Mouse (Mus musculus): ENCODE measurements around the gene H60b. TPM values are rescaled to one million over a fixed set of nuclear protein-coding genes. Genes with fewer than 3 reads are reported as not detected.
A peak's percentile ranks its signal among the peaks of the same experiment; 100 is the strongest.
"Not testable (repeated sequence)": the region's sequence is repeated elsewhere in the genome, so short reads cannot be mapped to it uniquely, and the experiment has no call there.

Gene H60b
- total RNA-seq, 1 experiment = 1.3 TPM

DNA sequence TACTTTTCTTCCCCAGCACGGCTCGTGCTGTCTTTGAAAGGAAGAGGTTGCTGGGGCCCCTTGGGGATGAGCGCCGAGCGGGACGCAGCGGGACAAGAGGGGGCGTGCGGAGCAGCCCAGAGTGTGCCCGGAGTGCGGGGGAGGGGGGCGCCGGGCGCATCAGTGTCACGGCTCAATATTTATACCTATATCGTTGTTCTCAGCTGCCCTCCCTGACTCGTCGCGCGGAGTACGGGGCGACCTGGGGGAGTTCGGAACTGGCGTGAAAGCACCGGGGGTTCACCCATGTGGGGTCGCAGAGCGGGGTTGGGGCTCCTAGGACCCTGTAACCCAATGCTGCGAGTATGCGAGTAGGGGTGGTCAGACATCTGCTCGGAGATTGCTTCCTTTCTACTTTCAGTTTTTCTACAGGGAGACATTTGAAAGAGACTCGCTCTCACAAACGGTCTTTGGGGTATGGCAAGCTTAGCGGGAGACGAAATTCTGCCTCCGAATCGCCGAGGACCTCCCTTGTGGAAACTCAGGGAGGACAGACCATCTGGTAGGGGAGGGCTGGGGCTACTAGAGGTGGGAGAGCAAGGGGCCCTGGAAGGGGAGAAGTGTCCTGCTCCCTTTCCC, 9.2 kb upstream of the H60b start, which contains the start of gene E030030I06Rik:
Gene E030030I06Rik (minus strand): TSS at position 198 of the 618 bp plus-strand sequence.
- Histone ChIP-seq H3K9me3 (ENCODE audit: control insufficient read depth, insufficient read depth, low read depth, low read length) (no peaks in the 10 kb centered on the region), H3K4me3 (ENCODE audit: insufficient read depth in 1 of 2, low read depth in 1 of 2, low read length in 2 of 2, poor library complexity in 1 of 2, severe bottlenecking in 1 of 2) (peak within 1 kb of the TSS; percentile 70 to 80), H3K9ac (ENCODE audit: insufficient read depth, low read depth, low read length, poor library complexity, severe bottlenecking) (peak within 1 kb of the TSS; percentile 61), H3K4me1 (ENCODE audit: control insufficient read depth in 2 of 2, insufficient read depth in 2 of 2, low read length in 2 of 2, poor library complexity in 1 of 2) (no peaks in the 10 kb centered on the region), H3K27ac (ENCODE audit: insufficient read depth, low read depth, low read length, poor library complexity, severe bottlenecking) (no peak within 1 kb of the TSS), H3K36me3 (ENCODE audit: control insufficient read depth, insufficient read depth, low read length, poor library complexity, severe bottlenecking) (no peaks in the 10 kb centered on the region)
- no peak for DNase-seq (ENCODE audit: low read depth, low spot score)
- TF ChIP-seq MAFK (IDR thresholded peaks at IDR 0.05; ENCODE audit: insufficient read depth, low read depth, low read length) = no peak
- TF ChIP-seq CHD2 (IDR thresholded peaks at IDR 0.05; ENCODE audit: low read depth, low read length) = no peak
- in situ Hi-C loops (cut with MboI; ENCODE audit: low sequenced_read_pairs in 2 of 2, unreplicated experiment in 2 of 2) = no loop called here

DNA sequence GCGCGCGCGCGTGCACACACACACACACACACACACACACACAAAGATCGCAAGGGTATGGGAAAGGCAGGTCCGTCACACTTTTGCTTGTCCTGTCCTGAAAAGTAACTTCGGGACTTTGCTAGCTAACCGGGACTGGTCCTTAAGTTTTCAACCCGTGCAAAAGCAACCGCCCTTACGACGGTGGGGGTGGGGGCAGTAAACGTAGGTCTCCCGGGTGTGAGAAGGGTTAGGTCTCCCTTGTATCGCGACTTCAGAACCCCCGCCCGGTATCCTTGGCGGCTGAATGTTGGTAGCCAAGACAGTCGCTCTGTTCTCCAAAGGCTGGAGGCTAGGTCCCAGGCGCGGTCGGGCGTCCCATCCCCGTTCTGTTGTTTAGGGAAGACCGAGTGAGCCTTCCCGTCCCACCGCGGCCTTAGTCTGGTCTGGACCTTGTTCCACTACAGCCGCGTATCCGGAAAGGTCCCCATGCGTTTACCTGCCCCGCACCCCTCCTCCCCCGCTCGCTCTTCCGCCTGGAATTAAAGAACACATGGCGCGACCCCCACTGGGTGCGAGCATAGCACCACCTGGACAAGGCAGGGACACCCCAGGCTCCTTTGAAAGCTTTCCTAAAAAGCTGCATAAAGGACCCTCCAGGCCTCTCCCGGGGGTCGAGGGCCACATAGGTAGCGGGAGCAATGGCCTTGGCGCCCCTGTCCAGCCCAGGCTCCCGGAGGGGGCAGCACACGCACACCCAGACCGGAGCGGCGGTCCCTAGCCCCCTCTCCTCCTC, 8.5 kb upstream of the H60b start:
- Histone ChIP-seq H3K9me3 (ENCODE audit: control insufficient read depth, insufficient read depth, low read depth, low read length) (no peaks in the 10 kb centered on the region), H3K27ac (ENCODE audit: insufficient read depth, low read depth, low read length, poor library complexity, severe bottlenecking) (no peak overlapping the region), H3K4me1 (ENCODE audit: control insufficient read depth in 2 of 2, insufficient read depth in 2 of 2, low read length in 2 of 2, poor library complexity in 1 of 2) (peaks cover 0 to under 1% of the 10 kb centered on the region in 2 experiments; a peak in 1 of 4 replicates), H3K9ac (ENCODE audit: insufficient read depth, low read depth, low read length, poor library complexity, severe bottlenecking) (no peak overlapping the region; the same call in 1 of the 2 replicates), H3K36me3 (ENCODE audit: control insufficient read depth, insufficient read depth, low read length, poor library complexity, severe bottlenecking) (no peaks in the 10 kb centered on the region), H3K4me3 (ENCODE audit: insufficient read depth in 1 of 2, low read depth in 1 of 2, low read length in 2 of 2, poor library complexity in 1 of 2, severe bottlenecking in 1 of 2) (peak overlapping the region; percentile 70 to 80; a peak in 3 of 4 replicates)
- in situ Hi-C loops (cut with MboI; ENCODE audit: low sequenced_read_pairs in 2 of 2, unreplicated experiment in 2 of 2) = no loop called here
- no peak for TF ChIP-seq ZC3H11A (IDR thresholded peaks at IDR 0.05; ENCODE audit: borderline replicate concordance, low read depth, low read length)
- no peak for TF ChIP-seq ZNF384 (IDR thresholded peaks at IDR 0.05; ENCODE audit: low read depth, low read length)
- no peak for TF ChIP-seq MAFK (IDR thresholded peaks at IDR 0.05; ENCODE audit: insufficient read depth, low read depth, low read length)
- no peak for TF ChIP-seq CHD2 (IDR thresholded peaks at IDR 0.05; ENCODE audit: low read depth, low read length)
- no peak for TF ChIP-seq HCFC1 (IDR thresholded peaks at IDR 0.05; ENCODE audit: borderline replicate concordance, insufficient read depth, low read length)
- DNase-seq (ENCODE audit: low read depth, low spot score) = no peak

DNA sequence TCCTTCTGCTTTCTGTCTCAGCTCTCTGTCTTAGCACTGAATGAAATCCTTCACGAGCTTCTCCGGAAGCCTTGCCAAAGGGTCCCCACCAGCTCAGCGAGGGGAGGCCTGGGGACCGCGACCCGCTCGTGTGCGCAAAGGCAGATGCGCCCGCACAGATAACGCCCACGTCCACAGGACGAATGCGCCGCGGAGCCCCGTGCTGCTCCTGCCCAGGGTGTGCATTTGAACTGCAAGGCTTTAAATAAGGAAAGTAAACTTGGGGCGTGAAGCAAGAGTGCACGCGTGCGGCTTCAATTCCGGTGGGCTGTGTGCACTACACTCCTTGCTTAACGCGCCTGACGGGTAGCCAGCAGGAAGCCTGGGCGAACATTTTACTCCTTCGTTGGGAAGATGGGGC, 7.8 kb upstream of the H60b start:
- no peak for DNase-seq (ENCODE audit: low read depth, low spot score)

DNA sequence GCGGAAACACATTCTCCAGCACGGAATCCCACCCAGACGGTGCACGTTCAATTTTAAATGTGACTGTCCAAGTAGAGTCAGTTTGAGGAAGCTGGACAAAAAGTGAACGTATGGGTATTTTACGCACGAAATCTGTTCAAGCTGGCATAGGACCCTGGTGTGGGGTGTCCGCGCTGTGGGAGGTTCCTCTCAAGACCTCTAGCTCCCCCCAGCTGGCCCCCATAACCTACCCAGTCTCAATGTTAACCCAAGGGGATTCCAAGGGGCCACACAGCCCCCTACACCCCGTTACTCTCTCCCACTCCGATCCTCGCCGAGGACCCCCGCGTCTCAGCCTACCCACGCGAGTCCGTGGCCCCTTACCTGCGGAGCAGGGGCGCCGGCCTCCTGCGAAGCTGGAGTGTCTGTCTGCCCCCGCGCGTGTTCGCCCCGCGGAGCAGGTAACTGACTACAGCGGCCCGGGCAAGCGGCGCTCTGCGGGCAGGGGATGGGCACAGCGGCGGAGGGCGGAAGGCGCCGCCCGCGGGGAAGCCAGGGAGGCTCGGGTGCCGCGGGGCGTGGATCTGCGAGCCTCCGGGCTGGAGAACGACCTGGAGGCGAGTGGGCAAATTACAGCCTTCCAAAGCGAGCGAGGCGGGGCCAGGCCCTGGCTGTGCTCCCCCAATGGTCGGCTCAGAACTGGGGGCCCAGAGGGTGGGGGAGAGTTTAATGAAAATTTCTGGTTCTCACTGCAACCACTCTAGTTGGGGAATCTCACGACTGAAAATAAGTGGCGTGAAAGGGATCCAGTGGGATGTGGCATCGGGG, 7.1 kb upstream of the H60b start:
- H3K9ac ChIP-seq (ENCODE audit: insufficient read depth, low read depth, low read length, poor library complexity, severe bottlenecking); DNase-seq (ENCODE audit: low read depth, low spot score); H3K4me1 ChIP-seq (ENCODE audit: control insufficient read depth in 2 of 2, insufficient read depth in 2 of 2, low read length in 2 of 2, poor library complexity in 1 of 2); H3K27ac ChIP-seq (ENCODE audit: insufficient read depth, low read depth, low read length, poor library complexity, severe bottlenecking); H3K9me3 ChIP-seq (ENCODE audit: control insufficient read depth, insufficient read depth, low read depth, low read length); in situ Hi-C loops (cut with MboI; ENCODE audit: low sequenced_read_pairs in 2 of 2, unreplicated experiment in 2 of 2); H3K36me3 ChIP-seq (ENCODE audit: control insufficient read depth, insufficient read depth, low read length, poor library complexity, severe bottlenecking): not testable (repeated sequence)
- H3K4me3 ChIP-seq (ENCODE audit: insufficient read depth in 1 of 2, low read depth in 1 of 2, low read length in 2 of 2, poor library complexity in 1 of 2, severe bottlenecking in 1 of 2) = peak overlapping the region; percentile 38 to 39; a peak in 3 of 4 replicates

More for the DNA sequence above, 7.8 kb upstream of the H60b start:
- Histone ChIP-seq H3K27ac (ENCODE audit: insufficient read depth, low read depth, low read length, poor library complexity, severe bottlenecking) (no peak overlapping the region), H3K4me1 (ENCODE audit: control insufficient read depth in 2 of 2, insufficient read depth in 2 of 2, low read length in 2 of 2, poor library complexity in 1 of 2) (peaks cover 0 to 2% of the 10 kb centered on the region in 2 experiments; a peak in 2 of 4 replicates), H3K4me3 (ENCODE audit: insufficient read depth in 1 of 2, low read depth in 1 of 2, low read length in 2 of 2, poor library complexity in 1 of 2, severe bottlenecking in 1 of 2) (peak overlapping the region; percentile 42 to 69; a peak in 3 of 4 replicates), H3K9me3 (ENCODE audit: control insufficient read depth, insufficient read depth, low read depth, low read length) (no peaks in the 10 kb centered on the region), H3K9ac (ENCODE audit: insufficient read depth, low read depth, low read length, poor library complexity, severe bottlenecking) (no peak overlapping the region; the same call in 1 of the 2 replicates), H3K36me3 (ENCODE audit: control insufficient read depth, insufficient read depth, low read length, poor library complexity, severe bottlenecking) (no peaks in the 10 kb centered on the region)
- in situ Hi-C loops (cut with MboI; ENCODE audit: low sequenced_read_pairs in 2 of 2, unreplicated experiment in 2 of 2) = no loop called here
- TF ChIP-seq CHD2 (IDR thresholded peaks at IDR 0.05; ENCODE audit: low read depth, low read length) (no peak), HCFC1 (IDR thresholded peaks at IDR 0.05; ENCODE audit: borderline replicate concordance, insufficient read depth, low read length) (no peak), MAFK (IDR thresholded peaks at IDR 0.05; ENCODE audit: insufficient read depth, low read depth, low read length) (no peak), ZC3H11A (IDR thresholded peaks at IDR 0.05; ENCODE audit: borderline replicate concordance, low read depth, low read length) (no peak), ZNF384 (IDR thresholded peaks at IDR 0.05; ENCODE audit: low read depth, low read length) (no peak)

DNA sequence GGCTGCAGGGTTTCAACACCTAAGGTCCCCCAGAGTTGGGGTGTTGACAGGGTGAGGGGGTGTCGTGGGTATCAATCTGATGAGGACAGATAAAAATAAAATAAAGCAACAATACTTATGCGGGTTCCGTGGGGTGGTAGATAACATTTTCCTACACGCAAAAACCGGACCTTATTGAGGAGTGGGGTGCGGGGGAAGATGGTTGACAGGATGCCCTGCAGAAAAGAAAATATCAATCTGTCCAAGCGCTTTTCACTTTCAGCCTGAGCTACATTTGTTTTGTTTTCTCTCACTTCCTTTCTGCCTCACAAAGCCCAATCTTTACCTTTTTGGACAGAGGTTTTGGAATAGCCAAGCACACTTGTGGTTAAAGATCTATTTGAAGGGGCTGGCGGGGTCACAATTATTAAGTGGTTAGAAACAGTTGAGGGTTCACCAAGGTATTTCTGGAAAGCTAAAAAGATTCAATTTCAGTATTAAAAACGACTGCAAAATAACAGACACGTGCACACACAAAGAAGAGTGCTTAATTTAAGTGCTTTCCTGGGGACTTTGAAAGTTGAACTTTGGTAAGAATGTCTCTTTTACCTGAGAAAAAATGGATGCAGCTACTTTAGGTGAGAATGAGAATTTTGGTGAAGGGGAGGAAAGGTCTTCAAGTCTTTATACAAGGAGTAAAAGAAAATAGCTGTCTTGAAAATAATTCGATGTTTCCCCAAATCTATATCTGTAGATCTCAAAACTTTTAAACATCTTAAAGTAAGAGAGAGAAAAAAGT, 6.3 kb upstream of the H60b start:
- in situ Hi-C loops (cut with MboI; ENCODE audit: low sequenced_read_pairs in 2 of 2, unreplicated experiment in 2 of 2); DNase-seq (ENCODE audit: low read depth, low spot score); H3K9me3 ChIP-seq (ENCODE audit: control insufficient read depth, insufficient read depth, low read depth, low read length); H3K4me3 ChIP-seq (ENCODE audit: insufficient read depth in 1 of 2, low read depth in 1 of 2, low read length in 2 of 2, poor library complexity in 1 of 2, severe bottlenecking in 1 of 2); H3K36me3 ChIP-seq (ENCODE audit: control insufficient read depth, insufficient read depth, low read length, poor library complexity, severe bottlenecking); H3K4me1 ChIP-seq (ENCODE audit: control insufficient read depth in 2 of 2, insufficient read depth in 2 of 2, low read length in 2 of 2, poor library complexity in 1 of 2); H3K9ac ChIP-seq (ENCODE audit: insufficient read depth, low read depth, low read length, poor library complexity, severe bottlenecking); H3K27ac ChIP-seq (ENCODE audit: insufficient read depth, low read depth, low read length, poor library complexity, severe bottlenecking): not testable (repeated sequence)

DNA sequence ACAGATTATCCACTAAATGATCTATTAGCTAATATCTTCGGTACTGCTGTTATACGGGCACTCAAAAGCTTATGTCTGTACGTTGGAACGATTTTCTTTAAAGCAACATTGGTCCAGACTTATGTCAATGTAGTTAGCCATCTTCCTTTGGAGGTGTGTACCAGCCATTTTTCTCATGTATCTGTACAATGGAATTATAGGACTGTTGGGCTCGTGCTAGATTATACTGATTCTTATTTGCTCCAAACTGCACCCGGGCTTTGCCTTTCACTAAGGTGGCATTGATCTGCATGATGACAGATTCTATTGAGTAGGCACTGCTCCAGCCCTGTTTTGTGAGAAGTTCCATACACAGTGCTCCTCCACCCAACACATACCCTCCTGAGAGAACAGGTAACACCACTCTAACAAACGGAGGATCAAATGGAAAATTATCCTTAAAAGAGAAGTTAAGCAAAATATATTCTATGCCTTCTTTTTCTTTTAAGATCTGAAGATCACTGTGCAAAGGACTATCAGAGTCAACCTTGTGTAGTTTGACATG, 5.2 kb upstream of the H60b start:
- in situ Hi-C loops (cut with MboI; ENCODE audit: low sequenced_read_pairs in 2 of 2, unreplicated experiment in 2 of 2); H3K4me1 ChIP-seq (ENCODE audit: control insufficient read depth in 2 of 2, insufficient read depth in 2 of 2, low read length in 2 of 2, poor library complexity in 1 of 2); DNase-seq (ENCODE audit: low read depth, low spot score); H3K36me3 ChIP-seq (ENCODE audit: control insufficient read depth, insufficient read depth, low read length, poor library complexity, severe bottlenecking); H3K4me3 ChIP-seq (ENCODE audit: insufficient read depth in 1 of 2, low read depth in 1 of 2, low read length in 2 of 2, poor library complexity in 1 of 2, severe bottlenecking in 1 of 2); H3K9ac ChIP-seq (ENCODE audit: insufficient read depth, low read depth, low read length, poor library complexity, severe bottlenecking); H3K9me3 ChIP-seq (ENCODE audit: control insufficient read depth, insufficient read depth, low read depth, low read length); H3K27ac ChIP-seq (ENCODE audit: insufficient read depth, low read depth, low read length, poor library complexity, severe bottlenecking): not testable (repeated sequence)
